Mouse (Mus musculus) intestine, postnatal 0 days (tissue): ENCODE data around the gene Smdt1. TPM values are rescaled to one million over a fixed set of nuclear protein-coding genes. Genes with fewer than 3 reads are reported as not detected.

ENCODE experiments used
- ATAC-seq: fragments of 200-750 bp; cut with Nextera tagmentation; 2 replicates; pipeline ENCODE4 v1.8.0; 2017; ENCODE audit warnings: mild to moderate bottlenecking, moderate TSS enrichment, moderate library complexity
- H3K27ac ChIP-seq: fragments of 300-500 bp; sonication (generic); 2 replicates; pipeline ENCODE4 v1.5.1; 2014; ENCODE audit warnings: mild to moderate bottlenecking, low read depth, low read length, moderate library complexity
- H3K27me3 ChIP-seq: fragments of 300-500 bp; sonication (generic); replicated peaks from 2 replicates; pipeline ENCODE4 v1.6.1; 2014; ENCODE audit warnings: low read length, mixed read lengths; ENCODE audit not compliant: control insufficient read depth, insufficient read depth
- H3K36me3 ChIP-seq: fragments of 300-500 bp; sonication (generic); 2 replicates; pipeline ENCODE4 v1.6.1; 2014; ENCODE audit warnings: mild to moderate bottlenecking, moderate library complexity; ENCODE audit not compliant: control insufficient read depth, insufficient read depth
- H3K4me1 ChIP-seq: fragments of 300-500 bp; sonication (generic); replicated peaks from 2 replicates; pipeline ENCODE4 v1.6.1; 2014; ENCODE audit warnings: antibody characterized with exemption, low read length, mixed read lengths; ENCODE audit not compliant: control insufficient read depth, insufficient read depth
- H3K4me2 ChIP-seq: fragments of 300-500 bp; sonication (generic); replicated peaks from 2 replicates; pipeline ENCODE4 v1.6.1; 2014; ENCODE audit warnings: low read depth, mild to moderate bottlenecking, moderate library complexity
- H3K4me3 ChIP-seq: fragments of 300-500 bp; sonication (generic); 2 replicates; pipeline ENCODE4 v1.5.1; 2014; ENCODE audit warnings: low read depth, low read length
- H3K9ac ChIP-seq: fragments of 300-500 bp; sonication (generic); 2 replicates; pipeline ENCODE4 v1.6.1; 2014; ENCODE audit warnings: mild to moderate bottlenecking, low read depth, low read length
- H3K9me3 ChIP-seq: fragments of 300-500 bp; sonication (generic); 2 replicates; pipeline ENCODE4 v1.6.1; 2016; ENCODE audit warnings: mixed run types; ENCODE audit not compliant: control insufficient read depth
- CTCF ChIP-seq: sonication (generic); IDR thresholded peaks from 2 replicates; pipeline ENCODE4 v1.5.1; 2016; ENCODE audit warnings: low read depth, mild to moderate bottlenecking, control low read depth, antibody characterized with exemption, moderate library complexity
- WGBS: fragments of 180-500 bp; shearing (Covaris S2); extraction: QIAGEN DNeasy Blood & Tissue Kit; methylation state at CpG from one replicate; pipeline ENCODE4 v1.1.7; 2014; 5-methylcytosine and 5-hydroxymethylcytosine counted together
- polyA plus RNA-seq: library from polyadenylated mRNA; unstranded; fragments of >200 nt; fragmentation: Nextera tagmentation; extraction: Ambion mirVana; gene quantifications from 2 replicates; pipeline ENCODE4 v1.2.1, GENCODE M21; 2015

The Smdt1 gene
- polyA plus RNA-seq, 1 experiment from 2014 or later, result 448 TPM

DNA sequence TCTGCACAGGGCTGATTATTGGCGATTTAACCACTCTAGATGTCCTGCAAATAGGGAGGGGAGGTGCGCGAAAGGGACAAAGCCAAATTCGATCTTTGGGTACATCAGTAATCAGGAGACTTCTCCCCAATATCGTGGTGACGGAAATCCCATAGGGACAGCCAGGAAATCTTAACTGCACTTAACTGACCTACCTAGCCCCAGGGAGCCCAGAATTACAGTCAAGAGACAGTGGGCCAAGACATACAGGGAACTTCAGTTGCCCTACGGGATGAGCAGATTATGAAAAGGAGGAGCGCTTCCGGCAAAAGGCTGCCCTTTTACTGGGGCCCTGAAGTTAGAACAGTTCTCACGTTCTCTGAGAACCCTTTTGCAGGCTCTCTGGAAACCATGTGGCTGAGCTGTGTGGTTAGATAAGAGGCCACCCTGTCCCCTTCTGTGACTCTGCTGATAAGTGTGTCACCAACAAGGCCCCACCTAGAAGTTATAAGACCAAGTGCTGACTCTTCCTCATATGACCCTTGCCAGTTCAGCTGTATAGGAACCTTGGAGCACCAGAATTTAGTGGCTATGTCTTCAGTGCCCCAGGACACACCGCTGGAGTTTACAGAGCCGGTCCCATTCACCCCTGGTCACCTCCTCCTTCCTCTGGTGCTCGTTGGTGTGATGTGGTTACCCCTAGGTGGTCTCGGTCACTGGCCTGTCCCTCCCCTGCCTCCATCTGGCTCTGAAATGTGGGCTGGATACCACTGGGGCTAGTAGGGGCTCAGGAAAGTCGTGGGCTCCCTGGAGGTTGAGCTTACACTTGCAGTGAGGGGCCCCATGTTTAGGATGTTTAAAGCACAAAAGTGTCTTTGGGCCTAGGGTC lies 3.1 kb downstream of the Smdt1 start:
- Histone ChIP-seq H3K9me3 (no peaks in the 10 kb centered on the region), H3K4me1 (peaks cover 9% of the 10 kb centered on the region; the same call in 1 of the 2 replicates), H3K27me3 (no peaks in the 10 kb centered on the region), H3K4me2 (peak overlapping the region; percentile 78), H3K9ac (peak overlapping the region; percentile 71), H3K27ac (peak overlapping the region; percentile 94), H3K36me3 (no peaks in the 10 kb centered on the region; the same call in 1 of the 2 replicates), H3K4me3 (peak overlapping the region; percentile 43)
- no peak for TF ChIP-seq CTCF
- no peak for ATAC-seq
- 35% methylated on average over 15 of the region's 15 CpGs for WGBS

- H3K27me3 ChIP-seq, result no peaks in the 10 kb centered on the region
- no peak overlapping the region for H3K4me2 ChIP-seq
- H3K4me1 ChIP-seq, result peaks cover 11% of the 10 kb centered on the region; the same call in 1 of the 2 replicates
- no peak overlapping the region for H3K4me3 ChIP-seq
- peak overlapping the region; percentile 94 for H3K27ac ChIP-seq
- no peaks in the 10 kb centered on the region for H3K9me3 ChIP-seq
- TF ChIP-seq CTCF, result no peak
- no peak overlapping the region for H3K9ac ChIP-seq
- ATAC-seq, result no peak
- 77% methylated on average over 5 of the region's 5 CpGs for WGBS
- H3K36me3 ChIP-seq, result no peaks in the 10 kb centered on the region
Measured at GRCm38 (mm10) chr15:82342543-82342935, 3.8 kb downstream of the Smdt1 start.

GRCm38 (mm10) chr15:82343368-82344287 lies 4.9 kb downstream of the Smdt1 start:
- H3K27ac ChIP-seq, result no peak overlapping the region
- no peak overlapping the region for H3K9ac ChIP-seq
- no peaks in the 10 kb centered on the region for H3K27me3 ChIP-seq
- no peak for TF ChIP-seq CTCF
- no peak for ATAC-seq
- H3K36me3 ChIP-seq, result peaks cover 10% of the 10 kb centered on the region; the same call in 1 of the 2 replicates
- 87% methylated on average over 27 of the region's 27 CpGs for WGBS
- H3K4me2 ChIP-seq, result no peak overlapping the region
- no peaks in the 10 kb centered on the region for H3K9me3 ChIP-seq
- H3K4me1 ChIP-seq, result peaks cover 16% of the 10 kb centered on the region
- H3K4me3 ChIP-seq, result no peak overlapping the region

DNA sequence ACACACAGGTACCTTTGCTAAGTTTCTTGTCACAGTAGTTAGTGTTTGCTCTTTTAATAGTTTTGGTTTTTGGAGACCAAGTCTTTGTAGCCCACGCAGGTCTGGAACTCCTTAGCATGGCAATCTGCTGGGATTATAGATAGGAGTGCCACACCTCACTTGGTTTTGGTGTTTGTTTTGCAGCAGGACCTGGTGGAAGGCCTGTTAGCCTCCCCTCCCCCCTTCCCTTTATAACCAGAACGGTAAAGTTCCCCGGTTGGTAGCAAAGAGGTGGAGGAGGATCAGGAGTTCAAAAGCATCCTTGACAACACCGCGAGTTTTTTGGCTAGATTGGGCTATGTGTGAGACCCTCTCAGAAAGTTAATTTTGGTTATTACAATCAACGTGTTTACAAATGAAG lies 6.2 kb downstream of the Smdt1 start:
- Histone ChIP-seq H3K4me3 (no peak overlapping the region), H3K27ac (no peak overlapping the region), H3K4me1 (peaks cover 25% of the 10 kb centered on the region), H3K4me2 (no peak overlapping the region), H3K36me3 (peaks cover 24% of the 10 kb centered on the region), H3K9me3 (no peaks in the 10 kb centered on the region), H3K9ac (no peak overlapping the region), H3K27me3 (no peaks in the 10 kb centered on the region)
- 81% methylated on average over 6 of the region's 6 CpGs for WGBS
- no peak for ATAC-seq
- TF ChIP-seq CTCF, result no peak

DNA sequence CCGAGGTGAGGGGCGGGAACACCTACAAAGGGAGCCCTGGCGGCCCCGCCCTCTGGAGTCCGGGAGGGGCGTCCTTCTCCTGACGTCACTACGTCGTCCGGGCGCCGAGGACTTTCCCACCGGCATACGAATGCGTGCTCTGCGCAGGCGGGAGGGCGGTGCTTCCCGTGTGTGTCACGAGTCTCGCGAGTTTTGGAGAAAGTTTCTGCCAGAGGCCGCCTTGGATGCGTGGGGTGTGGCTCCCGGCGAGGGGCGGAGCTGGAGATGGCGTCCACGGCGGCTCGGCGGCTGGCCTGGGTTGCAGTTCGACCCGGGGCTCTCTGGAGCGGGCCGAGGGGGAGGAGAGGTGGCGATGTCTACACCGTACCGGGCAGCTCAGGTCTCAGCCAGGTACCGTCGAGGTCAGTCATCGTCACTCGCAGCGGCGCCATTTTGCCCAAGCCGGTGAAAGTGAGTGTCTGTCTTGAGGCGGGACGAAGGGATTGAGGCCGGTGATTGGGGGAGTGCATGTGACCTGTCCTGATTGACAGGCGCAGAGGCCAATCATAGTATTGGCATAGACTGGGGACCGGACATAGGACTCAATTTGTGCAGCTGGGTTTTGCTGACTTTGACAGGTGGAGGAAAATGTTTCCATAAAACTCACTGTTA lies 7.2 kb downstream of the Smdt1 start:
- H3K4me2 ChIP-seq, result peak overlapping the region; percentile 67
- H3K4me3 ChIP-seq, result peak overlapping the region; percentile 60
- H3K27me3 ChIP-seq, result no peaks in the 10 kb centered on the region
- WGBS, result under 1% methylated on average over 51 of the region's 51 CpGs
- no peak; the same call in 1 of the 2 replicates for TF ChIP-seq CTCF
- peak overlapping the region; percentile 87 for H3K27ac ChIP-seq
- H3K4me1 ChIP-seq, result peaks cover 30% of the 10 kb centered on the region
- no peaks in the 10 kb centered on the region for H3K9me3 ChIP-seq
- peak overlapping the region; percentile 57 for H3K9ac ChIP-seq
- H3K36me3 ChIP-seq, result peaks cover 33% of the 10 kb centered on the region
- peak; percentile 96 for ATAC-seq
